Mouse (Mus musculus): ENCODE data around the gene Gnaz. TPM values are rescaled to one million over a fixed set of nuclear protein-coding genes. Genes with fewer than 3 reads are reported as not detected.

Gnaz gene
- polyA plus RNA-seq, 1 experiment from 2014 or later = 6.0 TPM

Other genes starting within 250 kb of the Gnaz start
- gene Rsph14, start 65.4 kb downstream of the Gnaz start, polyA plus RNA-seq (2014; fragmentation: Nextera tagmentation; extraction: Ambion mirVana) = not detected in 2 replicates
- gene Rab36, start 69.9 kb downstream of the Gnaz start, polyA plus RNA-seq (2014; fragmentation: Nextera tagmentation; extraction: Ambion mirVana) = 9.6 and 11.8 TPM in 2 replicates
- gene Bcr, start 93.4 kb downstream of the Gnaz start, polyA plus RNA-seq (2014; fragmentation: Nextera tagmentation; extraction: Ambion mirVana) = 9.2 and 10.0 TPM in 2 replicates
- gene Specc1l, start 244.9 kb downstream of the Gnaz start, polyA plus RNA-seq (2014; fragmentation: Nextera tagmentation; extraction: Ambion mirVana) = 17.2 and 27.6 TPM in 2 replicates